Mouse (Mus musculus) myocyte (in vitro differentiated cells): ENCODE results near the gene Dguok.

Experiments used
- CEBPB ChIP-seq: IDR thresholded peaks from 2 replicates; pipeline ENCODE4 v1.6.1; 2011; ENCODE audit warnings: mild to moderate bottlenecking, moderate library complexity; ENCODE audit not compliant: poor library complexity, insufficient read depth, severe bottlenecking
- E2F4 ChIP-seq: IDR thresholded peaks from one replicate; pipeline ENCODE4 v1.6.1; 2011; ENCODE audit warnings: mild to moderate bottlenecking, control low read depth, moderate library complexity; ENCODE audit not compliant: insufficient read depth
- MAX ChIP-seq: IDR thresholded peaks from one replicate; pipeline ENCODE4 v1.6.1; 2011; ENCODE audit warnings: low read depth, mild to moderate bottlenecking, control low read depth
- MYOD1 ChIP-seq, 3 experiments: IDR thresholded peaks; one replicate each; pipeline ENCODE4 v1.6.1; 2011; ENCODE audit warnings: control low read depth in 2 of 3, low read depth in 2 of 3, mild to moderate bottlenecking in 2 of 3, moderate library complexity in 1 of 3; ENCODE audit not compliant: insufficient read length in 2 of 3, control insufficient read depth in 1 of 3
- MYOG ChIP-seq, 3 experiments: IDR thresholded peaks; one replicate each; pipeline ENCODE4 v1.6.1; 2011; ENCODE audit warnings: control low read depth in 2 of 3, low read depth in 2 of 3, mild to moderate bottlenecking in 2 of 3; ENCODE audit not compliant: insufficient read length in 2 of 3, control insufficient read depth in 1 of 3, insufficient read depth in 1 of 3
- POLR2A ChIP-seq: IDR thresholded peaks from one replicate; pipeline ENCODE4 v1.6.1; 2011; ENCODE audit warnings: low read depth, mild to moderate bottlenecking, control low read depth, moderate library complexity; ENCODE audit not compliant: insufficient read length
- POLR2AphosphoS2 ChIP-seq: IDR thresholded peaks from one replicate; pipeline ENCODE4 v1.6.1; 2011; ENCODE audit warnings: low read depth, control low read depth; ENCODE audit not compliant: insufficient read length
- REST ChIP-seq: IDR thresholded peaks from one replicate; pipeline ENCODE4 v1.6.1; 2011; ENCODE audit warnings: mild to moderate bottlenecking, control low read depth, moderate library complexity; ENCODE audit not compliant: insufficient read depth, insufficient read length
- TCF12 ChIP-seq: IDR thresholded peaks from one replicate; pipeline ENCODE4 v1.6.1; 2011; ENCODE audit warnings: mild to moderate bottlenecking, control low read depth; ENCODE audit not compliant: poor library complexity, insufficient read depth, severe bottlenecking
- TCF3 ChIP-seq: IDR thresholded peaks from one replicate; pipeline ENCODE4 v1.6.1; 2011; ENCODE audit warnings: low read depth, control low read depth; ENCODE audit not compliant: insufficient read length
- USF1 ChIP-seq: IDR thresholded peaks from one replicate; pipeline ENCODE4 v1.6.1; 2011; ENCODE audit warnings: low read depth, mild to moderate bottlenecking, control low read depth, moderate library complexity

GRCm38 (mm10) chr6:83512495-83512894 is 5.7 kb upstream of the Dguok start:
- TF ChIP-seq CEBPB: no peak
- TF ChIP-seq USF1: no peak
- TF ChIP-seq MAX: no peak
- TF ChIP-seq POLR2AphosphoS2: no peak
- TF ChIP-seq MYOD1 (IDR thresholded peaks at IDR 0.05; ENCODE audit: control insufficient read depth in 1 of 3, insufficient read length in 2 of 3, low read depth in 2 of 3): no peak
- no peak for TF ChIP-seq MYOG (IDR thresholded peaks at IDR 0.05; ENCODE audit: control insufficient read depth in 1 of 3, insufficient read depth in 1 of 3, insufficient read length in 2 of 3, low read depth in 2 of 3)
- TF ChIP-seq POLR2A: no peak
- TF ChIP-seq E2F4: no peak
- TF ChIP-seq TCF12: no peak
- TF ChIP-seq TCF3: no peak
- no peak for TF ChIP-seq REST
